Mouse (Mus musculus) cerebellum, postnatal 36 days (tissue): ENCODE measurements around the gene Nub1.

Experiments used
- DNase-seq, 2 experiments: peaks; one replicate each; pipeline ENCODE4 v3.0.0; 2021 to 2022; ENCODE audit warnings: mixed read lengths in 2 of 2

The Nub1 gene

GRCm38 (mm10) chr5:24704615-24705014 lies 19.3 kb downstream of the Nub1 start:
- DNase-seq = no peak

DNA sequence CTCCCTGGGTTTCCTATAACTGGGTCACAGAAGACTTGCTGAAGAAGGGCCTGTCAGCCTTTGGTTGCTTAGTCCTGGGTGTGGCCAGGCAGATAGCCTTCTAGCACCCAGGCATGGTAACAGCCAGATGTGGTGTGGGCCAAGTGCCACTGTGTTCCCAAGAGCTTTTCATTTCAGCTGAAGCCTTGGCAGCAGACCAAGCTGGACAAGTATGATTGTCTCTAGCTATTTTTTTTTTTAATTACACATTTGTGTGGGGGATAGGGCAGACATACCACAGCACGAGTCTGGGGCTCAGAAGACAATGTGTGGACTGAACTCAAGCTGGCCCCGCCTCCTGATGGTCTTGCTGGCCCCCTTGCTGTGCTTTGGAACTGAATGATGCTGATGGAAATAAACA lies 24.6 kb downstream of the Nub1 start:
- no peak for DNase-seq

DNA sequence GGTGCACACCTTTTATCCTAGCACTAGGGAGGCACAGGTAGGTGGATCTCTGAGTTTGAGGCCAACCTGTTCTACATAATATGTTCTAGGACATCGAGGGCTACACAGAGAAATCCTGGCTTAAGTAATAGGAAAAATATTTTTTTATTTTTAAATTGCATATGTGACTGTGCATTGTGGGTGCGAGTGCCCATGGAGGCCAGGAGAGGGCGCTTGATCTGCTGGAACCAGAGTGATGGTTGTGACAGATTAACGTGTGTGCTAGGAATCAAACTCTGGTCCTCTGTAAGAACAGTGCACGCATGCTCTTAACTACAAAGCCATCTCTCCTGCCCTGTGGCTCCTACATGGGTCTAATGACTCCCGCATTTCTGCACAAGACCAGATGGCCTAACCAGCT lies 26.3 kb downstream of the Nub1 start:
- DNase-seq = no peak

- DNase-seq = peak; percentile 71 to 74
Observed at GRCm38 (mm10) chr5:24713199-24713598, 27.9 kb downstream of the Nub1 start.

DNA sequence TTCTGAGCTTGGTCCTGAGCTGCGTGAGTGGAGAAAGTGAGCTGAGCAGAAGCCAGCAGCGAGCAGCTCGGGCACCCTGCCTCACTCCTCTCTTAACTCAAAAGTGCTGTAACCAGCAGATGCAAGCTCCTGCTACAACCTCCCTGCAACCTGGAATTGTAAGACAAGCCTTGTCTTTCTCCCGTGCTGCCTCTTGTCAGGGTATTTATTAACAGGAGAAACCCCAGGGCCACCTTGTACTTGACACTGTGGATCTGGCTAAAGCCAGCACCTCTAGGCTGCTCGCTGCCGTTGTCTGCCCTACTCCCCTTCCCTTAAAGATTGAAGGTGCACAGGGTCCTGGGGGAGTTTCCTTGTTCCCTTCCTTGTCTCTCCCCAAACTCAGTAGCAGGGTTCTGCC lies 28.7 kb downstream of the Nub1 start:
- DNase-seq = no peak

DNA sequence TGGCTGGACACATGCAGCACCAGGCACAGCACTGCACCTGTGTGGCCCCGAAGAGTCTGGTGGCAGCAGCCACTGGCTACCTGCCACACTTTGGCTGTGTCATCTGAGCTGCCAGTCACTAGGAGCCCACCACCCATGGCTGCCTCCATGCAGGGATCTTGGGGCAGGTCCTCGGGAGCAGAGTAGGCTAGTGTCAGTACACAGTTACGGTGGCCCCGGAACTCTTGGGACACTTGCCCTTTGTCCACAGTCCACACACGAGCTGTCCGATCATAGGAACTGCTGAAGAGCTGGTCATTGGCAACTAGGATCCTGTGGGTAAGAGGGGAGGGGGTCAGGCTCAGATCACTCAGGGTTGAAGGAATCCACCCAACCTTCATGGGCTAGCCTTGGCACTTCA lies 32.7 kb downstream of the Nub1 start:
- DNase-seq = no peak

DNA sequence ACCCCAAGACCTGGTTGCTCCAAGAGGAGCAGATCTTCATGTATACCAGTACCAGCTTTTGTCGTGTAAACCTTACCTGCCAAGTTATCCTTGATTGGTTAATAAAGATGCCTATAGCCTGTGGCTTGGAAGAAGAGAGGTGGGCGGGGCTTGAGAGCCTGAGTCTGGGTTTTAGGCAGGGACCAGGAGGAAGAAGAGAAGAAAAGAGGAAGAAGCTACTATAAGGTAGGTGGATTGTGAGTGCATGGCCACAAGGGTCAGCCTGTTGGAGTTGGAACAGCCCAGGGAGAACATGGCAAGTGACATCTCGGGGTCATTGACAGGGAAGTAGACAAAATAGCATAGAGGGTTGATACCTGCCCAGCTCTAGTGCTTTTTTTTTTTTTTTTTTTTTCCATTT lies 34.5 kb downstream of the Nub1 start:
- DNase-seq = no peak

DNA sequence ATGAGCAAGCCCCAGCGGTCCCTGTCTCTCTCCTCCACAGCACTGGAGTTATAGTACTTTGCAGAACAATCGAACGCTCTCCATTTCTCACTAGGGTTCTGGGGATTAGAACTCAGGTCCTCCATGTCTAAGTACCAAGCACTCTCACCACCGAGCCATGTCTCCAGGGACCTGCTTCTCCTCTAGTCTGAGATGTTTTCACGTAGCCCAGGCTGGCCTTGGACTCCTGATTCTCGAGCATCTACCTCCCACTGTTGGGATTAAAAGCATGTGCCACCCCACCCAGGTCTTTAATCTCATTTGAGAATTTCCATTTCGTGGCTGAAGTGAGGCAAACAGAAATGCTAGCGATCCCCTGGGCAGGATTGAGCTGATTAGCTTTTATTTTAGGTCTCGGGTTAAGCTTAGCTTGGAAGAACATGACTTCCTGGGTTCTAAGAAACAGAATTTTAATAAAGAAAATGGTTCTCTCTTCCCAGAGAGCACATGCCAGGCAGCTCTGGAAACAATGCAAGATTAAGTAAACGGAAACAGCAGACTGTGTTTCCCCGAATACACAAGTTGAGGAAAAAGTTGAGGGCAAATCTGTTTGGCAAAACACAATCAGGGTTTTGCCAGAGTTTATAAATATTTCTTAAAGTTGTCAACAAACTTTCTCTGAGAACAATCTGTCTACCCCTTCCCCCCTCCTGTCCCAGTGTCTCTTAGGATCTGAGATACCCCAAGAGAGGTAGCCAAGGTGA lies 38.4 kb downstream of the Nub1 start:
- no peak for DNase-seq

DNA sequence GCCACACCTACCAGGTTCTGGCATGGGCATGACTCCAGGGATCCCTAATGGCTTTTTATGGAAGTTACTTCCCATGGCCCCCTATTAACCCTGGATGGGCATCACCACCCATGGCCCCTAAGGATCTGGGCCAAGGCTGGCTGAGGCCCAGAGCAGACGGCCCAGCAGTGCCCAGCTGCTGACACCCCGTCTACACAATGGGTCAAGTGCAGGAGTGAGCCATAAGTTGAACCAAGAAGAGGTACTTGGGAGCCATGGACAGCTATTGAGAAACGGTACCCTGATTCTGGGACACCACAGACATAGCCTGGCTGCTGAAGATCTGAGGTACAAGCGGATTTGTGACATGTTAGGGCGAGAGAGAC lies 38.9 kb downstream of the Nub1 start:
- DNase-seq = no peak

GRCm38 (mm10) chr5:24724805-24725204 lies 39.5 kb downstream of the Nub1 start:
- no peak for DNase-seq

DNA sequence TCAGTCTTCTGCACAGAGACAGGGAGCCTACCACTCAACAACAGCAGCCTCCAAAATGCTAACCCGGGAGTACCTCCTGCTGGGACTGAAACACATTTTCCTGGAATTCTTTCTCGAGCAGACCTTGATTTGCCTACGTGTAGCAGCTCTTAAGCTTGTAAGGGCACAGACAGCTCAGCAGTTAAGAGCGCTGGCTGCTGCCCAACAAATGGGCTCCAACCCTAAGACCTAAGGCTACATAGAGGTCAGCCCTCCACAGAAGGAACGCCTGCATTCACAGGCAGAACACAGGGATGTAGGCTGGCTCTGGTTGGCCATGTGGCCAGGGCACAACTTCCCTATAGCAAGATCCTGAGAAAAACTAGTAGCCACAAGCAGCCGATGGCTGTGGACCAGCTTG lies 40.6 kb downstream of the Nub1 start:
- no peak for DNase-seq

GRCm38 (mm10) chr5:24726901-24727836 lies 41.8 kb downstream of the Nub1 start:
- DNase-seq = no peak

GRCm38 (mm10) chr5:24729797-24730487 lies 44.6 kb downstream of the Nub1 start:
- no peak for DNase-seq

DNA sequence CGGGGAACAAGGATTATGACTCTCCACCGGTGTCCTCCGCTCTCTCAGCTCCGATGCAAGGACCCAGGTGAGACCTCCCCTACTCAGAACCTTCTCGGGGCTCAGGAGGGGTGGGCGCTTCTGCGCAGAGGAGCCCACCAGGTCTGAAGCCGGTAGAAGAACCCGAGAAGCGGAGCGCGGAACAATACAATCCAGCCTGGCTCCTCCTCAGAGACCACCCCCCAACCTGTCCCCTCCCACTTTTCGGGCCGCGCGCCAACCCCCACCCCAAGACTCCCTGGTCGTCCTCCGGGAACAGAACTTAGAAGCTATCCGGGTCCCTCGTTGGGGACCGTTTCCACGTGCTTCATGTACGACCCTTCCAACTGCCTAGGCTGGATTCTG lies 45.1 kb downstream of the Nub1 start, which contains the start of gene Wdr86:
Wdr86 (minus strand) TSS at position 240 of the 384 bp plus-strand sequence.
- DNase-seq = no peak

DNA sequence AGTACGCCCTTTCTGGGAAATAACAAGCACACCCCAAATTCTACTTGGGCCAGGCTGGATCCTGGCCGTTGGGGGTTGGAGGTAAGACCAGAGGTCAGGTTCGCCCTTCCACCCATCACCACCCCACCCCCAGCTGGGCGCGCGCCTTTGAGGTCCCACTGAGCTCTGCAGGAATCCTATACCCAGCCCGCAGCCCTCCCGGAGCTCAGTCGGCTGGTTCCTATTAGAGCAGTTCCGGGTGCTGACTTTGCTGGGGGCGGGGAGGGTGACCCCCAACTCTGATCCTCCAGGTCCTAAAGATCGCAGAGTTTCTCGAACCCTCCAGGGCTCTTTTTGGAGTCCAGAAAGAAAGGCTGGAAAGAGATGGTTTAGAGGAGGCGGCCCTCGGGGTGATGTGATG lies 45.7 kb downstream of the Nub1 start:
- DNase-seq = no peak

GRCm38 (mm10) chr5:24733134-24733533 lies 47.8 kb downstream of the Nub1 start:
- no peak for DNase-seq

DNA sequence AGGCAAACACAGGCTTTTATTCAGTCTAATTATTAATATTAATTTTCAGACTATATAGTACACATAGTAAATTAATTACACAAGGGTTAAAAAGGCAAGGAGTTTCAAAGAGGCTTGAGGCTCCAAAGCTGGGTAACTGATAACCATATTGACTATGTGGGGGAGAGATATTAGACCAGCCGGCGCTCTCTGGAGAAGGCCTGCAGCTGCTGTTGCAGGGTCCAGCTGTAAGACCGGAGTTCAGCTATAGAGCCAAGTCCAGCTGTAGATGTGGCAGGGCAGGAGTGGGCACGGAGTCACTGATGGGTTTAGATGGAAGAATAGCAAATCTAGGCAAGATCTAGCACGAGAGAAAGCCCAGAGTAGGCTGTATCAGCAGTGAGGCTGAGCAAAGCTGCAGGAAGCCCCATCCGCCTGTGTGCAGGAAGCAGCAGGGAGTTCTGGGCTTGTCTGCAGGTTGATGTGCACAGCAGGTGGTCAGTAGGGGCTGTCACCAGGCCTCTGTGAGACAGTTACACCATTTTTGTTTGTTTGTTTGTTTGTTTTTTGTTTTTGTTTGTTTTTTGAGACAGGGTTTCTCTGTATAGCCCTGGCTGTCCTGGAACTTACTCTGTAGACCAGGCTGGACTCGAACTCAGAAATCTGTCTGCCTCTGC lies 48.6 kb downstream of the Nub1 start:
- no peak for DNase-seq

DNA sequence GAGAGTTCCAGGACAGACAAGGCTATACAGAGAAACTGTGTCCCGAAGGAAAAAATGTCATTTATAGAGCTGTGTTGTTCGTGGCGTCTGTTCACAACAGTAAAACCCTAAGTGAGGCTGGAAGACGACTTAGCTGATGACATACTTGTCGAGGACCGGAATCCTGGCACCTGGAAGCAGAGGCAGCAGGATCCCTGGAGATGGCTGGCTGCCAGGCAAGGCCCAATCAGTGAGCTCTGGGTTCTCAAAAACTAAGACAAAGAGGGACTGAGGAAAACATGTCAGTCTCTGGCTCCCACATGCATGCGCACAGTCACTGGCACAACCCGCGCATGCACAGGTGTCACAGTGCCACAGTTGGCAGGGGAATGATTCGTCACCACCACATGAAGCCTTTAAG lies 52.3 kb downstream of the Nub1 start:
- no peak for DNase-seq

- no peak for DNase-seq
Observed at GRCm38 (mm10) chr5:24738517-24738916, 53.2 kb downstream of the Nub1 start.

DNA sequence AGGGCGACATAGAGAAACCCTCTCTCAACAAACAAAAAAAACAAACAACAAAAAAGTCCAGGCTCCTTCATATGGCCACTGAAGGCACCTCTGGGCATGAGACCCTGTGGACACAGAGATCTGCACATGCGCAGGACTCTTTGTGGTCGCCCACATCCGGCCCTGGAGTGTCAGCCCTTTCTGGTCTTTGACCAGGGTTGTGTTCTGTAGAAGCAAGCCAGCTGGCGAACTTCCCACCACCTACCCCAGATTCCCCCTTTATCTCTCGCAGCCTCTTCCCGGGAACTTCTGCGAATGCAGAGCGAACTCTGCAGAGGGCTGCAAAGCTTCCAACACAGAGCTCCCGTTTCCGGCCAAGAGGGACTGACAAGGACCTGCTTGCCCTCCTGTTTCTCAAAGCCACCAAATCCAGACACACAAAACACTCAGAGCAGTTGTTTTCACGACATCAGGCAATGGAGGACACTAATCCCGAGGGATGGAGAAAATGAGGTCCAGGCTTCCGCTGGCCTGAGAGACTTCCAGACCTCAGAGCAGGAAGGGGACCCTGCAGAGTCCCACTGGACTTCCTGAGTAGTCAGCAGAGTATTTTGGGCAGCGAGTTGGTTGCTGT lies 53.9 kb downstream of the Nub1 start:
- DNase-seq = no peak

DNA sequence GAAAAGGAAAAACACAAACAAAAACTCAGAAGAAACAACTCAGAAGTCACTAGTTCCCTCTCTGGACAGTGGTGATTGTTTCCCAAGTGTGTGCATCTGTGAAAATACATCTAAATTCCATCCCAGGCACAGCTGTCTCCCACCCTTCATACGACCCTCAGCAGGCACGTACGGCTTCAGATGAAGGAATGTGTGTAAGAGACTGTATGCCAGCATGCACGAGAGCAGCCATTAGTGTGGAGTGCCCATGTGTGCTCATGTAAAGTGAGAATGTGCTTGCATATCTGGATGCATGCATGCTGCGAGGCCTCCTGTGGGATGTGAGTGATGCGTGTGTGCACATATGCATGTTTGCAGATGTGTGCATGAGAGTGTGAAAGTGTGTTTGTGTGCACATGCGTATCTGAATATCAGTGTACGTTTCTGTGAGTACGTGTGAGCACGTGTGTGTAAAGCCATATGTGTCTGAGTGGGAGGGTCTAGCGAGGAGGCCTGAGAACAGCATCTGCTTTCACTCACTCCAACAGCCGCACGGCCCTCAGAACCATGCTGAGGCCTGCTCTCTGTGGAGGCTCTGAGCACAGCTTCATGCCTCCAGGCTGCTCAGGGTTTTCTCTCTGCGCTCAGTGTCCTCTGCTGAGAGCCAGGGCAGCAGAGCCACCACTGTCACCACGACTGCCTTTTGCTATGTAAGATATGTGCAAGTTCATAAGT lies 56.0 kb downstream of the Nub1 start:
- no peak for DNase-seq

- no peak for DNase-seq
Observed at GRCm38 (mm10) chr5:24743956-24744355, 58.6 kb downstream of the Nub1 start.
